Mouse (Mus musculus) kidney, adult 11 months (tissue): ENCODE data around the gene Nmur1.
"Not testable (repeated sequence)": the region's sequence is repeated elsewhere in the genome, so short reads cannot be mapped to it uniquely, and the experiment has no call there.

Source experiments
- DNase-seq: peaks from one replicate; pipeline ENCODE4 v3.0.0; 2022

Nmur1 gene

DNA sequence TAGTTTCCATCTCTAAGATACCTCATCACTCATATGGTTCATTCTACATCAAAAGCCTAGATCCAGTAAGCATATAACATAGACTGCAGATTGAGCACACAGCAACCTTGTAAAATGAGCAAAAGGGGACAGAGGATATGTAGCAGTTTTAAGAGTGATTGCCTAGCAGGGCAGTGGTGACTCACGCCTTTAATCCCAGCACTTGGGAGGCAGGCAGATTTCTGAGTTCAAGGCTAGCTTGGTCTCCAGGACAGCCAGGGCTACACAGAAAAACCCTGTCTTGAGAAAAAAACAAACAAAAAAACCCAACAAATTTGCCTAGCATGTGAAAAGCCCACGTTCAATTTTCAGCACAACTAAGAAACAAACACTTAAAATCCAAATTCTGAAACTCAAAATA, 71.8 kb downstream of the Nmur1 start:
- DNase-seq = no peak

DNA sequence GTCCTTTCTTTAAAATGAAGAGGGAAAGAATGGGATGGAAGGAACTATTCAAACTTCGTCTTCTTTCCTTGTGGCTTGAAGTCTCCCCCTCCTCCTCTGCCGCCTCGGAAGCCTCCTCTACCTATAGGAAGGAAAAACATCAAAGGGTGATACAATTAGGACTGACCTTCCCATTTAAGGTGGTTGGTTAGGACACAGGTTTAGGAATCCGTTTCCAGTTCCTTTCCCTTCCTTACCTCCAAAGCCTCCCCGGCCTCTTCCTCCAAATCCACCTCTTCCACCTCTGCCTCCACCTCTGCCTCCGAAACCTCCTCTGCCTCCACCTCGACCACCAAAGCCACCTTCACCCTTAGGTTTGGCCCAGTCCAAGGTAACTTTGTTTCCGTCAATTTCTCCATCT, 75.5 kb downstream of the Nmur1 start:
- no peak for DNase-seq

DNA sequence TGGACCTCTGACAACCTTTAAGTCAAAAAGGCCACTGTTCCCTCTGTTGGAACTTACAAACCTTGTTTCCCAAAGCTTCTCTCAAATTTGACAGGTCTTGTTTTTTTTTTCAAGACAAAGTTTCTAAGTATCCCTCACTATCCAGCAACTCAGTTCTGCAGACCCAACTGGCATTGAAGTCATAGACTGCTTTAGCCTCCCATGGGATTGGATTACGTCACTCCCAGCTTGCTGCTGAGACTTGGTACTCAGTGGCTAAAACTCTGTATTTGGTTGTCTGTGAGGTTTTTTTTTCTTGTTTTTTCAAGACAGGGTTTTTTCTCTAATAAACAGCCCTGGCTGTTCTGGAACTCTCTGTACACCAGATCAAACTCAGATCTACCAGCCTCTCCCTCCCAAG, 76.3 kb downstream of the Nmur1 start:
- no peak for DNase-seq

GRCm38 (mm10) chr1:86349201-86349600, 76.8 kb downstream of the Nmur1 start:
- DNase-seq = no peak

GRCm38 (mm10) chr1:86348801-86349200, 77.2 kb downstream of the Nmur1 start:
- DNase-seq = no peak

GRCm38 (mm10) chr1:86348083-86348482, 77.9 kb downstream of the Nmur1 start:
- no peak for DNase-seq

GRCm38 (mm10) chr1:86347716-86348045, 78.3 kb downstream of the Nmur1 start:
- DNase-seq = no peak

- DNase-seq = no peak
These were observed 78.9 kb downstream of the Nmur1 start for GRCm38 (mm10) chr1:86346851-86347715.

GRCm38 (mm10) chr1:86345956-86346355, 80.1 kb downstream of the Nmur1 start:
- no peak for DNase-seq

GRCm38 (mm10) chr1:86345069-86345468, 81.0 kb downstream of the Nmur1 start:
- no peak for DNase-seq

DNA sequence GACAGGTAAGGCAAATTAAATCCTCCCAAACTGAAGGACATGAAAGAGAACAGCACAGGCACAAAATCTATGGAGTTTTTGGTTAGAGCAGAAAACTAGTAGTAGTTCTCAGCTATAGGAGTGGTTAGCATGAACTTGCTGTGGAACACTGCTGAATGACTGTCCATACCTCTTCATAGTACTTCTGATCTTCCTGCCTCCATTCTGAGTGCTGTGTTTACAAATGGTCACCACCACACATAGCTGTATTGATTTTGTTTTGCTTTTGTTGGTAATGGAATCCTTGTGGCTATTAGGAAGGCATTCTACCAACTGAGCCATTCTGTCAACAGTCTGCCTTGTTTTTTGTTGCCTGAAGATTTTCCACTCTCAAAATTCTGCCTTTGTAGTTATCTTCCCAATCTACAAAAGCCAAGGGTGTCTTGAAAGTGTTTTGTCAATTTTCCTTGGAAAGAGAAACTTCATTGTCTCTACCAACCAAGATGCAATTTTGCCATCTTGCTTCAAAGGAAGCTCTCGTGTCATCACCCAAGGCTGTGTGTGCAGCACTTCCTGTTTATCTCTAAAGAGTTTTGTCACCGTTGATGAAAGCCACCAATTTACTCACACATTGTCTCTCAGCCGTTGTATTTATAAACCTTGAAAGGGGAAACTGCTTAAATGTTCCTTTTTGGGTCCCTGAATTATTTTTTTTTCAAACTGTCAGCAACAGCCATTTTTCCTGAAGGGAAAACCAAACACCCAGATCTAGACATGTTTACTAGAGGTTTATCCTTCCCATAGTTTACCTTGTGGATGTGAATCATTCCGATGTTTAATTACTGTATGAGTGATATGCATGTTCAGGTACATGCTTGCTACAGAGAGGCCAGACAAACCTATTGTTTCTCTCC, 81.8 kb downstream of the Nmur1 start:
- no peak for DNase-seq

- DNase-seq = no peak
These were observed 82.9 kb downstream of the Nmur1 start for GRCm38 (mm10) chr1:86343087-86343645.

- no peak for DNase-seq
These were observed 83.7 kb downstream of the Nmur1 start for GRCm38 (mm10) chr1:86342371-86342770.

DNA sequence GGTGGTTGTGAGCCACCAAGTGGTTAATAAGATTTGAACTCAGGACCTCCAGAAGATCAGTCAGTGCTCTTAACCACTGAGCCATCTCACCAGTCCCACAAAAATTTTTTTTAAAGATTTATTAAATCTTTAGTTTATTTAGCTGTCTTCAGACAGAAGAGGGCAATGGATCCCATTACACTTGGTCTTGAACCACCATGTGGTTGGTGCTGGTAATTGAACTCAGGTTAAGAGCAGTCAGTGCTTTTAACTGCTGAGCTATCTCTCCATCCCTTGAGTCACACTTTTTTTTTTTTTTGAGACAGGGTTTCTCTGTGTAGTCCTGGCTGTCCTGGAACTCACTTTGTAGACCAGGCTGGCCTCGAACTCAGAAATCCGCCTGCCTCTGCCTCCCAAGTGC, 84.9 kb downstream of the Nmur1 start:
- DNase-seq = not testable (repeated sequence)

- peak; percentile 58 for DNase-seq
These were observed 86.7 kb downstream of the Nmur1 start for GRCm38 (mm10) chr1:86339156-86339812.

DNA sequence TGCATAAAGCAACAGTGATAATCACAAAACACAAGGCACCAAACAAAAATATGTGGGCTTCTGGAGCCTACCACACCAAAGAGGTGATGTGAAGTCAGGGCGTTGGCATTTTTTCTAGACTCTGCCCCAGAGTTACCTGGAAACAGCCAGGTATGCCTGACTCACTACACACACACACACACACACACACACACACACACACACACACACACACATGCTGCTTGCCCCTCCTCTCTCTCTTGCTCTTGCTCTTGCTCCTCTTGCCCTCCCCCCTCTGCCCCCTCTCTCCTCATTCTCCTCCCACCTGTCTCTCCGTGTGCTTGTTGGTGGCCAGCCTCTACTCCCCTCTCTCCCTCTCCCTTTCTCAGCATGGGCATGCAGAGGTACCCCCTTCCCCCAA, 89.7 kb downstream of the Nmur1 start:
- DNase-seq = no peak
